Comparison of ENCODE assay signal across 8 mouse cellular contexts in the genomic region with DNA sequence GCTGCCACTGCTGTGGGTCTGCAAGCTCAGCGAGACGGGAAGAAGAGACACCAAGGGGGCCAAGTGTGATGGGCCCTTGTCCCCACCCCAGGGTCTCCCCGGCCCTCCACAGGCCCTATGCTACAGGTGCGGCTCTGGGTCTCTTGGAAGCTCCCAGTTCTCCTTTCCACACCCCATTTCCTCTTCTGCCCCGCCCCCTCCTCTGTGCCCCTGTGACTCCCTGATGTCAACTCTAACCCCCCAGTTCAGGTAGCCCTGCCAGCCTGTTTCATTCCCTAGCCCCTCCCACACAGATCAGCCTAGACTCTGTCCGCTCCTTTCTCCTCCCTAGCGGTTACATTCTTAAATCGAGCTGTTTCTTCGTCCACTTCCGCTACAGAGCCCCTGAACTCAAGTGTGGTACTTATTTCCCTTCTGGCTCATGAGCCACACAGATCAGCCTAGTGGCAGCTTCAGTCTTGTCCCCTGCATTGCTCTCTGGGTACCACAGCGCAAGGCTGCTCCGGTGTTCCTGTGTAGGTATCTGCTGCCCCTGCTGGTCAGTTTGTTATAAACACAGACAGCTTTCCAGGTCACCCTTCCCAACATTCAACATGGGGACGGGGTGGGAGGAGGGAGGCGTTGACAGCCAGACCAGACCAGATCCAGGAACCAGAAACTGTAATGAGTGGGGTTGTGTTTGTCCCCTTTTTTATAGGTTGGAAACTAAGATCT. TPM values are rescaled to one million over a fixed set of nuclear protein-coding genes. Genes with fewer than 3 reads are reported as not detected.
DNase-seq lines count a peak whose midpoint lies in the region; ATAC-seq and TF ChIP-seq lines count a peak whose summit lies in the region.

No protein-coding gene starts in this region.

- H3K36me3 ChIP-seq in forebrain, embryonic 12.5 days (replicated peaks): no peaks in the 10 kb centered on the region
- no peaks in the 10 kb centered on the region for H3K36me3 ChIP-seq in heart, postnatal 0 days (replicated peaks; ENCODE audit: control insufficient read depth, insufficient read depth, low read length)
- no peaks in the 10 kb centered on the region for H3K36me3 ChIP-seq in liver, embryonic 13.5 days
- no peaks in the 10 kb centered on the region for H3K36me3 ChIP-seq in neural tube, embryonic 11.5 days (ENCODE audit: control insufficient read depth, insufficient read depth, low read length)
- H3K36me3 ChIP-seq in stomach, embryonic 15.5 days: no peaks in the 10 kb centered on the region

- no peak overlapping the region for H3K27ac ChIP-seq in forebrain, embryonic 12.5 days
- H3K27ac ChIP-seq in heart, postnatal 0 days (ENCODE audit: low read depth): no peak overlapping the region
- no peak overlapping the region for H3K27ac ChIP-seq in liver, embryonic 13.5 days
- H3K27ac ChIP-seq in neural tube, embryonic 11.5 days (ENCODE audit: low read depth, low read length): no peak overlapping the region
- no peak overlapping the region for H3K27ac ChIP-seq in stomach, embryonic 15.5 days

- H3K27me3 ChIP-seq in forebrain, embryonic 12.5 days: peaks cover 12% of the 10 kb centered on the region; the same call in 1 of the 2 replicates
- peaks cover 5% of the 10 kb centered on the region; the same call in 1 of the 2 replicates for H3K27me3 ChIP-seq in heart, postnatal 0 days (ENCODE audit: control insufficient read depth, insufficient read depth, low read length)
- peaks cover 9% of the 10 kb centered on the region for H3K27me3 ChIP-seq in liver, embryonic 13.5 days
- H3K27me3 ChIP-seq in neural tube, embryonic 11.5 days (ENCODE audit: control insufficient read depth, insufficient read depth, low read length): no peaks in the 10 kb centered on the region
- H3K27me3 ChIP-seq in stomach, embryonic 15.5 days (replicated peaks): no peaks in the 10 kb centered on the region

- peak overlapping the region; percentile 36 for H3K4me2 ChIP-seq in forebrain, embryonic 12.5 days
- H3K4me2 ChIP-seq in heart, postnatal 0 days (ENCODE audit: low read depth, low read length): no peak overlapping the region
- no peak overlapping the region for H3K4me2 ChIP-seq in liver, embryonic 13.5 days
- peak overlapping the region; percentile 17; the same call in 1 of the 2 replicates for H3K4me2 ChIP-seq in neural tube, embryonic 11.5 days (ENCODE audit: low read depth)
- peak overlapping the region; percentile 34 for H3K4me2 ChIP-seq in stomach, embryonic 15.5 days

- peak; percentile 94 for TF ChIP-seq CTCF in heart, postnatal 0 days (IDR thresholded peaks at IDR 0.05; ENCODE audit: low read depth)

- peak; percentile 63 for ATAC-seq in CD4-positive, CD25-positive, alpha-beta regulatory T cell, adult 4 months
- ATAC-seq in forebrain, embryonic 12.5 days (ENCODE audit: low FRiP score): peak; percentile 88
- peak; percentile 88 for ATAC-seq in heart, postnatal 0 days (ENCODE audit: insufficient read depth, low read depth)
- no peak; the same call in 1 of the 2 replicates for ATAC-seq in liver, embryonic 13.5 days (ENCODE audit: low read depth)
- ATAC-seq in neural tube, embryonic 11.5 days (ENCODE audit: insufficient read depth, low FRiP score, low TSS enrichment): peak; percentile 67
- peak; percentile 74 for ATAC-seq in stomach, embryonic 15.5 days (ENCODE audit: insufficient read depth, low FRiP score, low read depth)

- peaks cover 5% of the 10 kb centered on the region for H3K4me1 ChIP-seq in forebrain, embryonic 12.5 days
- no peaks in the 10 kb centered on the region for H3K4me1 ChIP-seq in heart, postnatal 0 days (ENCODE audit: control insufficient read depth, insufficient read depth)
- H3K4me1 ChIP-seq in liver, embryonic 13.5 days (replicated peaks): no peaks in the 10 kb centered on the region
- H3K4me1 ChIP-seq in neural tube, embryonic 11.5 days (ENCODE audit: control insufficient read depth, insufficient read depth, low read length): no peaks in the 10 kb centered on the region
- peaks cover 2% of the 10 kb centered on the region; the same call in 1 of the 2 replicates for H3K4me1 ChIP-seq in stomach, embryonic 15.5 days

- no peak overlapping the region for H3K4me3 ChIP-seq in forebrain, embryonic 12.5 days (replicated peaks)
- no peak overlapping the region for H3K4me3 ChIP-seq in heart, postnatal 0 days (ENCODE audit: low read depth, low read length)
- no peak overlapping the region for H3K4me3 ChIP-seq in liver, embryonic 13.5 days (replicated peaks)
- H3K4me3 ChIP-seq in neural tube, embryonic 11.5 days (ENCODE audit: low read depth, low read length): no peak overlapping the region
- no peak overlapping the region for H3K4me3 ChIP-seq in stomach, embryonic 15.5 days (replicated peaks)

- H3K9me3 ChIP-seq in forebrain, embryonic 12.5 days: no peaks in the 10 kb centered on the region
- no peaks in the 10 kb centered on the region for H3K9me3 ChIP-seq in heart, postnatal 0 days (replicated peaks; ENCODE audit: control insufficient read depth, low read length)
- no peaks in the 10 kb centered on the region for H3K9me3 ChIP-seq in liver, embryonic 13.5 days (replicated peaks)
- H3K9me3 ChIP-seq in neural tube, embryonic 11.5 days (ENCODE audit: control insufficient read depth, low read length): no peaks in the 10 kb centered on the region
- H3K9me3 ChIP-seq in stomach, embryonic 15.5 days: no peaks in the 10 kb centered on the region

- peak; percentile 55 for DNase-seq in c-Kit-positive CD71-negative TER-119-negative erythroid progenitor cells, embryonic 14.5 days (ENCODE audit: low read depth)
- DNase-seq in heart, postnatal 0 days (ENCODE audit: low spot score): peak; percentile 85
- DNase-seq in kidney, postnatal 25 days: peak; percentile 89 to 93
- DNase-seq in liver, embryonic 13.5 days: peak; percentile 23
- DNase-seq in neural tube, embryonic 11.5 days (ENCODE audit: low spot score): peak; percentile 86

- H3K9ac ChIP-seq in forebrain, embryonic 12.5 days: no peak overlapping the region
- H3K9ac ChIP-seq in heart, postnatal 0 days (replicated peaks; ENCODE audit: low read depth, low read length): no peak overlapping the region
- no peak overlapping the region for H3K9ac ChIP-seq in liver, embryonic 13.5 days
- no peak overlapping the region for H3K9ac ChIP-seq in neural tube, embryonic 11.5 days (ENCODE audit: low read length)
- no peak overlapping the region for H3K9ac ChIP-seq in stomach, embryonic 15.5 days

- no peak for TF ChIP-seq EP300 in heart, postnatal 0 days (IDR thresholded peaks at IDR 0.05; ENCODE audit: low read depth)

- WGBS in forebrain, embryonic 12.5 days: 17% methylated on average over 14 of the region's 14 CpGs
- WGBS in heart, postnatal 0 days: 13% methylated on average over 13 of the region's 14 CpGs
- 11% methylated on average over 14 of the region's 14 CpGs for WGBS in liver, embryonic 13.5 days (ENCODE audit: insufficient replicate concordance)
- WGBS in neural tube, embryonic 11.5 days: 13% methylated on average over 14 of the region's 14 CpGs
- 12% methylated on average over 14 of the region's 14 CpGs for WGBS in stomach, embryonic 15.5 days

RNA-seq across cellular contexts. Expression of a gene that starts 26.3 kb away (rescaled TPM):
- polyA plus RNA-seq in CD4-positive, CD25-positive, alpha-beta regulatory T cell, adult 4 months (2017; shearing (Covaris generic)): 10 to 100 TPM; 15.9 to 23.4 TPM
- 18.3 and 23.4 TPM in 2 replicates for polyA plus RNA-seq in forebrain, embryonic 12.5 days (2016; fragmentation: Nextera tagmentation; extraction: Ambion mirVana)
- 140 and 238 TPM in 2 replicates for total RNA-seq in heart, postnatal 0 days (2014; rRNA removed; ENCODE audit: low replicate concordance)
- 35.4 and 35.7 TPM in 2 replicates for polyA plus RNA-seq in heart, postnatal 0 days (2015; fragmentation: Nextera tagmentation; extraction: Ambion mirVana)
- 12.3 and 14.2 TPM in 2 replicates for polyA plus RNA-seq in liver, embryonic 13.5 days (2015; fragmentation: Nextera tagmentation; extraction: Ambion mirVana)
- 39.5 and 39.8 TPM in 2 replicates for polyA plus RNA-seq in neural tube, embryonic 11.5 days (2014; fragmentation: Nextera tagmentation; extraction: Ambion mirVana)
- polyA plus RNA-seq in stomach, embryonic 15.5 days (2015; fragmentation: Nextera tagmentation; extraction: Ambion mirVana): 52.0 and 53.5 TPM in 2 replicates

RNA-seq across cellular contexts. Expression of a gene that starts 39.6 kb away (rescaled TPM):
- polyA plus RNA-seq in CD4-positive, CD25-positive, alpha-beta regulatory T cell, adult 4 months (2017; shearing (Covaris generic)): 1 to 10 TPM; 1.5 to 2.8 TPM
- 13.1 and 15.5 TPM in 2 replicates for polyA plus RNA-seq in forebrain, embryonic 12.5 days (2016; fragmentation: Nextera tagmentation; extraction: Ambion mirVana)
- total RNA-seq in heart, postnatal 0 days (2014; rRNA removed; ENCODE audit: low replicate concordance): 1.9 and 2.4 TPM in 2 replicates
- polyA plus RNA-seq in heart, postnatal 0 days (2015; fragmentation: Nextera tagmentation; extraction: Ambion mirVana): 2.2 and 2.3 TPM in 2 replicates
- 6.3 and 8.2 TPM in 2 replicates for polyA plus RNA-seq in liver, embryonic 13.5 days (2015; fragmentation: Nextera tagmentation; extraction: Ambion mirVana)
- 8.2 and 12.3 TPM in 2 replicates for polyA plus RNA-seq in neural tube, embryonic 11.5 days (2014; fragmentation: Nextera tagmentation; extraction: Ambion mirVana)
- polyA plus RNA-seq in stomach, embryonic 15.5 days (2015; fragmentation: Nextera tagmentation; extraction: Ambion mirVana): 9.8 and 10.8 TPM in 2 replicates

Comparison
In these comparisons a context has a peak if more than half of its experiments do, and no peak if none do; other contexts are left out.
1. DNase-seq: peak in every context shown above with its lines; median percentile 91 in kidney, postnatal 25 days; 86 in neural tube, embryonic 11.5 days; 85 in heart, postnatal 0 days; 55 in c-Kit-positive CD71-negative TER-119-negative erythroid progenitor cells, embryonic 14.5 days; 23 in liver, embryonic 13.5 days.
2. H3K4me2 ChIP-seq: peak in forebrain, embryonic 12.5 days (single experiment), neural tube, embryonic 11.5 days (single experiment) and stomach, embryonic 15.5 days (single experiment); none in heart, postnatal 0 days (single experiment) and liver, embryonic 13.5 days (single experiment).